Mouse (Mus musculus): ENCODE measurements at regions not wholly inside any gene's neighbourhood (a gene's known extent, or its start where the extent isn't known, plus 50 kb on each side); places are given as distances from the start of the nearest gene placed in this dataset.

DNA sequence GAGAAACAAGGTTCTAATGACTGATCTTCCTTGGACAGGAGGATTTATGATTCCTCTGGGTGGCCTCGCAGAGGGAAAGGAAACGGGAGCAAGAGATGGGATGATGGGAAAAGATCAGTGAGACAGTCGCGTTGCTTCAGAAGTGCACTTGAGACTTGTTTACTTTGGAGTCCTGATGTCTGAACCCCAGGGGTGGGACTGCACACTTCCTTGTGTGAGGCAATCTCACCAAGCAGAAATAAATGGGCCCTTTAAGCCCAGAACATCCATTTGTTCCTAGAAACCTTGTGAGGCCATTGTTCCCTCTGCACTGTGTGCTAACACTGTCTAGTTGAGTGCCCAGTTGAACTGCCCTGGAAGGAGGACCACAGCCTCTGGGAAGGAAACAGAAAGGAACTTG lies 81.5 kb upstream of the Tmc1 start:
- no peaks in the 10 kb centered on the region for H3K9me3 ChIP-seq (ENCODE audit: control insufficient read depth, low read length)
- no peak for DNase-seq (ENCODE audit: low read depth in 3 of 3, low spot score in 3 of 3)
- H3K4me3 ChIP-seq (ENCODE audit: insufficient read depth in 1 of 2, low read depth in 2 of 2, low read length in 2 of 2): no peak overlapping the region
- TF ChIP-seq EP300 (IDR thresholded peaks at IDR 0.05; ENCODE audit: low read depth): no peak
- TF ChIP-seq CTCF (IDR thresholded peaks at IDR 0.05; ENCODE audit: low read depth): no peak
- ATAC-seq (ENCODE audit: insufficient read depth): no peak
- peaks cover 0 to 14% of the 10 kb centered on the region in 2 experiments; a peak in 2 of 4 replicates for H3K4me1 ChIP-seq (replicated peaks; ENCODE audit: control insufficient read depth in 2 of 2, insufficient read depth in 2 of 2, low read length in 1 of 2)
- no peak overlapping the region for H3K9ac ChIP-seq (replicated peaks)
- no peaks in the 10 kb centered on the region for H3K36me3 ChIP-seq (replicated peaks; ENCODE audit: control insufficient read depth, insufficient read depth, low read depth)
- H3K27me3 ChIP-seq (ENCODE audit: control insufficient read depth, insufficient read depth, low read length): no peaks in the 10 kb centered on the region
- no peak overlapping the region for H3K4me2 ChIP-seq (ENCODE audit: low read depth)
- no peak overlapping the region for H3K27ac ChIP-seq
- 50% methylated on average over 4 of the region's 4 CpGs for WGBS (ENCODE audit: insufficient replicate concordance)

DNA sequence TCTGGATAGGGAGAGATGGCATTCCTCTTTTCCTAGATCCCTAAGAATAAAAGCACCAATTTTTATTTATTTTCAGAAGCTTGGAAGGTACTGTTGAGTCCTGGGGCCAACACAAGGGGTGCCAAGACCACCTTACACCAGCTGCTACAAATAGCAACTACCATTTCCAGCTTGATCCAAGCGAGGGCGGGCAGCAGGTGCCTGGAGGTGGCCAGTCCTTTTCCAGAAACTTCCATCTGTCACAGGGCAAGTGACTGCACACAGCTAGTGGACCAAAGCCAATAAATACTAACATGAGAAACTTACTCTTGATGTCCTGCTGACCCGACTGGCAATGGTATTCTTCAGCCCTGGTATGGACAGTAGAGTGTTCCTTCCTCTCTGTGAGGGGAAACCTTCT lies 80.0 kb upstream of the Tmc1 start:
- 51% methylated on average over 3 of the region's 3 CpGs for WGBS (ENCODE audit: insufficient replicate concordance)
- DNase-seq (ENCODE audit: low read depth in 3 of 3, low spot score in 3 of 3) (no peak), ATAC-seq (ENCODE audit: insufficient read depth) (no peak)
- TF ChIP-seq CTCF (IDR thresholded peaks at IDR 0.05; ENCODE audit: low read depth) (no peak), EP300 (IDR thresholded peaks at IDR 0.05; ENCODE audit: low read depth) (no peak)
- Histone ChIP-seq H3K9ac (replicated peaks) (no peak overlapping the region), H3K4me3 (ENCODE audit: insufficient read depth in 1 of 2, low read depth in 2 of 2, low read length in 2 of 2) (no peak overlapping the region), H3K36me3 (replicated peaks; ENCODE audit: control insufficient read depth, insufficient read depth, low read depth) (no peaks in the 10 kb centered on the region), H3K4me2 (ENCODE audit: low read depth) (no peak overlapping the region), H3K4me1 (replicated peaks; ENCODE audit: control insufficient read depth in 2 of 2, insufficient read depth in 2 of 2, low read length in 1 of 2) (peaks cover 0 to 14% of the 10 kb centered on the region in 2 experiments; a peak in 2 of 4 replicates), H3K9me3 (ENCODE audit: control insufficient read depth, low read length) (no peaks in the 10 kb centered on the region), H3K27me3 (ENCODE audit: control insufficient read depth, insufficient read depth, low read length) (no peaks in the 10 kb centered on the region), H3K27ac (no peak overlapping the region)

DNA sequence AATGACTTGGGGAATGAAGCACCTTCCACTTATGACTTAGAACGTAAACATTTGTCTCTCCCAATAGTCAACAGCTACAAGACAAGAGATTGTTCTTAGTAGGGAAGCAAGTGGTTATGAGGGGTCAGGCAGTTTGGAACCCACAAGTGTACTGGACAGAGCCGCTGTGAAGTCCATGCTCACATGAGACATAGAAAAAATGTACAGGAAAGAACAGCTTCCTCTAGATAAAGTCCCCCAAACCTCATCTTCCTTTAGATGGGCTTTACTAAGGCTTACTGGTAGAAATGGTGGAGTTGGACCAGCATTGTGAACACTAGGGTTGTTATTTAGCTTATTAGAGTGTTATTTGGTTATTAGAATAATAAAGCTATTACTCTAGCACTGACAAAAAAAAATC lies 78.6 kb upstream of the Tmc1 start:
- DNase-seq (ENCODE audit: low read depth in 3 of 3, low spot score in 3 of 3): no peak

DNA sequence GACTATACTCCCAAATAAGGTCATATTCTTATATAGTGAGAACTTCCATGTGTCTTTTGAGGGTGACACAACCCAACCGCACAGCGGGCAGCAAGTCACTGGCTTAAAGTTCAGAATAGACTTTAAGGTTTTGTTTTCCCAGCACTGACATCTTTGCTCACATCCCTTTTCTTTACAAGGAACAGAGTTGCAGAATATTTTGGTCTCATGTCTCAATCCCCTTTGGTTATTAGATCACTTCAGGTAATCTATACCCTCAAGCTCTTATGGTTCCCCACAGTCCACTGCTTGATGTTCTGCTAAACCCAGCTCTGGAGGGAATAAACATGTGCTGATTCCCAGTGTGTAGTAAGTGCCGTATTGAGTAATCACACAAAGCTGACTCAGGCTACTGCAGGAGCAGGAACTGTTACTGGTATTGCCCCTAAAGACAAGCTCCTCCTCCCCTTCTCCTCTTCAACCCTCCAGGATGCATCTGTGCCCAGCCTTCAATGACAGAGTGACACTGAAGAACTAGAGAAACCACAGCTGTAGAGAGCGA lies 77.8 kb upstream of the Tmc1 start:
- TF ChIP-seq CTCF (IDR thresholded peaks at IDR 0.05; ENCODE audit: low read depth) (no peak), EP300 (IDR thresholded peaks at IDR 0.05; ENCODE audit: low read depth) (no peak)
- peak; percentile 68 for ATAC-seq (ENCODE audit: insufficient read depth)
- Histone ChIP-seq H3K4me1 (replicated peaks; ENCODE audit: control insufficient read depth in 2 of 2, insufficient read depth in 2 of 2, low read length in 1 of 2) (peaks cover 0 to 9% of the 10 kb centered on the region in 2 experiments; a peak in 2 of 4 replicates), H3K9ac (replicated peaks) (no peak overlapping the region), H3K36me3 (replicated peaks; ENCODE audit: control insufficient read depth, insufficient read depth, low read depth) (no peaks in the 10 kb centered on the region), H3K4me3 (ENCODE audit: insufficient read depth in 1 of 2, low read depth in 2 of 2, low read length in 2 of 2) (no peak overlapping the region), H3K27ac (no peak overlapping the region), H3K27me3 (ENCODE audit: control insufficient read depth, insufficient read depth, low read length) (no peaks in the 10 kb centered on the region), H3K4me2 (ENCODE audit: low read depth) (no peak overlapping the region), H3K9me3 (ENCODE audit: control insufficient read depth, low read length) (no peaks in the 10 kb centered on the region)
- WGBS (ENCODE audit: insufficient replicate concordance): 31% methylated on average over 4 of the region's 4 CpGs
- DNase-seq (ENCODE audit: low read depth in 3 of 3, low spot score in 3 of 3): peak in 1 of 3 experiments; percentile 24

More for the DNA sequence above, 78.6 kb upstream of the Tmc1 start:
- Histone ChIP-seq H3K27me3 (ENCODE audit: control insufficient read depth, insufficient read depth, low read length) (no peaks in the 10 kb centered on the region), H3K27ac (no peak overlapping the region), H3K36me3 (replicated peaks; ENCODE audit: control insufficient read depth, insufficient read depth, low read depth) (no peaks in the 10 kb centered on the region), H3K4me1 (replicated peaks; ENCODE audit: control insufficient read depth in 2 of 2, insufficient read depth in 2 of 2, low read length in 1 of 2) (peaks cover 0 to 11% of the 10 kb centered on the region in 2 experiments; a peak in 2 of 4 replicates), H3K4me2 (ENCODE audit: low read depth) (no peak overlapping the region), H3K4me3 (ENCODE audit: insufficient read depth in 1 of 2, low read depth in 2 of 2, low read length in 2 of 2) (no peak overlapping the region), H3K9ac (replicated peaks) (no peak overlapping the region), H3K9me3 (ENCODE audit: control insufficient read depth, low read length) (no peaks in the 10 kb centered on the region)
- no peak for TF ChIP-seq CTCF (IDR thresholded peaks at IDR 0.05; ENCODE audit: low read depth)
- TF ChIP-seq EP300 (IDR thresholded peaks at IDR 0.05; ENCODE audit: low read depth): no peak
- no peak for ATAC-seq (ENCODE audit: insufficient read depth)
- WGBS (ENCODE audit: insufficient replicate concordance): 12% methylated on average over 2 of the region's 2 CpGs

DNA sequence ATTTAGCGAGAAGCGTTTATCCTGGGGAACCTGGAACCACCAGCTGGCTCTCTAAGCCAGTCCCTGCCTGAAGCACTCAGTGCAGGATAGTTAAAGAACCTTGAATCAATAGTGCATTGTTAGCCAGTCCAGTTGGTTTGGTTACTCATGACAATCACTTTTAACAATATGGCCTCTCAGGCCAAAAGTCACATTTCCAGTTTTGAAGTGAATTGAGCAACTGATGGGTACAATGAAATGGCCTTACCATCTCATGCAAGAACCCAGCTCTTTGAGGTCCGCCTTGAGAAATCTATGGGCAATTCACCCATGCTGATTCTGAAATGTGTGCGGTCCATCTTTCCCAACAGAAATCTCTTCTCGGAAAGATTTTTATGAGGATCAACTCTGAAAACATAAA lies 77.0 kb upstream of the Tmc1 start:
- DNase-seq (ENCODE audit: low read depth in 3 of 3, low spot score in 3 of 3) (no peak), ATAC-seq (ENCODE audit: insufficient read depth) (no peak)
- H3K36me3 ChIP-seq (replicated peaks; ENCODE audit: control insufficient read depth, insufficient read depth, low read depth): no peaks in the 10 kb centered on the region
- no peaks in the 10 kb centered on the region for H3K9me3 ChIP-seq (ENCODE audit: control insufficient read depth, low read length)
- H3K27ac ChIP-seq: no peak overlapping the region
- WGBS (ENCODE audit: insufficient replicate concordance): 69% methylated on average over 5 of the region's 5 CpGs
- no peaks in the 10 kb centered on the region for H3K27me3 ChIP-seq (ENCODE audit: control insufficient read depth, insufficient read depth, low read length)
- H3K4me2 ChIP-seq (ENCODE audit: low read depth): no peak overlapping the region
- H3K4me3 ChIP-seq (ENCODE audit: insufficient read depth in 1 of 2, low read depth in 2 of 2, low read length in 2 of 2): no peak overlapping the region
- no peak overlapping the region for H3K9ac ChIP-seq (replicated peaks)
- peaks cover 0 to 6% of the 10 kb centered on the region in 2 experiments; a peak in 2 of 4 replicates for H3K4me1 ChIP-seq (replicated peaks; ENCODE audit: control insufficient read depth in 2 of 2, insufficient read depth in 2 of 2, low read length in 1 of 2)
- TF ChIP-seq CTCF (IDR thresholded peaks at IDR 0.05; ENCODE audit: low read depth) (no peak), EP300 (IDR thresholded peaks at IDR 0.05; ENCODE audit: low read depth) (no peak)
